Mouse (Mus musculus) stomach, embryonic 16.5 days (tissue): ENCODE measurements around the gene St5. TPM values are rescaled to one million over a fixed set of nuclear protein-coding genes. Genes with fewer than 3 reads are reported as not detected.

ENCODE experiments used
- ATAC-seq: fragments of 200-750 bp; cut with Nextera tagmentation; 2 replicates; pipeline ENCODE4 v1.8.0; 2017; ENCODE audit warnings: moderate number of reproducible peaks, moderate TSS enrichment; ENCODE audit not compliant: insufficient read depth, low FRiP score
- H3K27ac ChIP-seq: fragments of 300-500 bp; sonication (generic); 2 replicates; pipeline ENCODE4 v1.5.1; 2014; ENCODE audit warnings: low read length
- H3K27me3 ChIP-seq: fragments of 300-500 bp; sonication (generic); 2 replicates; pipeline ENCODE4 v1.6.1; 2014; ENCODE audit warnings: low read length, control low read depth, mixed read lengths; ENCODE audit not compliant: control insufficient read depth, insufficient read depth
- H3K36me3 ChIP-seq: fragments of 300-500 bp; sonication (generic); 2 replicates; pipeline ENCODE4 v1.6.1; 2014; ENCODE audit warnings: low read length; ENCODE audit not compliant: control insufficient read depth, insufficient read depth
- H3K4me1 ChIP-seq: fragments of 300-500 bp; sonication (generic); 2 replicates; pipeline ENCODE4 v1.6.1; 2014; ENCODE audit warnings: low read length, control low read depth, mixed read lengths; ENCODE audit not compliant: control insufficient read depth, insufficient read depth
- H3K4me2 ChIP-seq: fragments of 300-500 bp; sonication (generic); 2 replicates; pipeline ENCODE4 v1.6.1; 2014; ENCODE audit warnings: low read depth, low read length, mixed read lengths
- H3K4me3 ChIP-seq: fragments of 300-500 bp; sonication (generic); replicated peaks from 2 replicates; pipeline ENCODE4 v1.5.1; 2014; ENCODE audit warnings: mild to moderate bottlenecking, low read length
- H3K9ac ChIP-seq: fragments of 300-500 bp; sonication (generic); 2 replicates; pipeline ENCODE4 v1.6.1; 2014; ENCODE audit warnings: low read length
- H3K9me3 ChIP-seq: fragments of 300-500 bp; sonication (generic); replicated peaks from 2 replicates; pipeline ENCODE4 v1.6.1; 2016; ENCODE audit warnings: low read length, control low read depth; ENCODE audit not compliant: control insufficient read depth
- WGBS: fragments of 180-500 bp; shearing (Covaris S2); extraction: QIAGEN DNeasy Blood & Tissue Kit; methylation state at CpG from one replicate; pipeline ENCODE4 v1.1.7; 2014; 5-methylcytosine and 5-hydroxymethylcytosine counted together
- polyA plus RNA-seq: library from polyadenylated mRNA; unstranded; fragments of >200 nt; fragmentation: Nextera tagmentation; extraction: Ambion mirVana; gene quantifications from 2 replicates; pipeline ENCODE4 v1.2.1, GENCODE M21; 2015

The St5 gene
- polyA plus RNA-seq, 1 experiment from 2014 or later, result 64.0 TPM

- no peak for ATAC-seq
- Histone ChIP-seq H3K27ac (peak overlapping the region; percentile 26; the same call in 1 of the 2 replicates), H3K9ac (no peak overlapping the region), H3K4me2 (no peak overlapping the region), H3K4me1 (peaks cover 37% of the 10 kb centered on the region), H3K9me3 (no peaks in the 10 kb centered on the region), H3K27me3 (no peaks in the 10 kb centered on the region), H3K4me3 (no peak overlapping the region), H3K36me3 (no peaks in the 10 kb centered on the region)
- WGBS, result 71% methylated on average over 3 of the region's 3 CpGs
These were observed 83.1 kb downstream of the St5 start for GRCm38 (mm10) chr7:109620288-109620687.

- ATAC-seq, result no peak
- H3K4me2 ChIP-seq, result no peak overlapping the region
These were observed 84.7 kb downstream of the St5 start for GRCm38 (mm10) chr7:109618721-109619120.

GRCm38 (mm10) chr7:109617838-109618237 is 85.6 kb downstream of the St5 start:
- Histone ChIP-seq H3K4me1 (peaks cover 51% of the 10 kb centered on the region), H3K36me3 (no peaks in the 10 kb centered on the region), H3K27me3 (no peaks in the 10 kb centered on the region), H3K9ac (no peak overlapping the region), H3K4me3 (no peak overlapping the region), H3K9me3 (no peaks in the 10 kb centered on the region), H3K27ac (no peak overlapping the region), H3K4me2 (no peak overlapping the region)
- no peak for ATAC-seq
- WGBS, result 47% methylated on average over 3 of the region's 3 CpGs

More at GRCm38 (mm10) chr7:109618721-109619120, 84.7 kb downstream of the St5 start:
- H3K36me3 ChIP-seq, result no peaks in the 10 kb centered on the region
- no peak overlapping the region for H3K9ac ChIP-seq
- H3K4me1 ChIP-seq, result peaks cover 48% of the 10 kb centered on the region
- no peaks in the 10 kb centered on the region for H3K9me3 ChIP-seq
- WGBS, result 26% methylated on average over 6 of the region's 6 CpGs
- H3K27me3 ChIP-seq, result no peaks in the 10 kb centered on the region
- no peak overlapping the region for H3K27ac ChIP-seq
- no peak overlapping the region for H3K4me3 ChIP-seq

GRCm38 (mm10) chr7:109616034-109616979 is 87.1 kb downstream of the St5 start:
- peak; percentile 95 for ATAC-seq
- H3K4me3 ChIP-seq, result peak overlapping the region; percentile 50
- H3K36me3 ChIP-seq, result no peaks in the 10 kb centered on the region
- no peaks in the 10 kb centered on the region for H3K9me3 ChIP-seq
- peak overlapping the region; percentile 76 for H3K9ac ChIP-seq
- H3K27me3 ChIP-seq, result no peaks in the 10 kb centered on the region
- WGBS, result 4% methylated on average over 25 of the region's 25 CpGs
- peaks cover 60% of the 10 kb centered on the region for H3K4me1 ChIP-seq
- H3K4me2 ChIP-seq, result peak overlapping the region; percentile 67
- H3K27ac ChIP-seq, result peak overlapping the region; percentile 98

GRCm38 (mm10) chr7:109615601-109616000 is 87.8 kb downstream of the St5 start:
- H3K4me2 ChIP-seq, result peak overlapping the region; percentile 67
- peaks cover 61% of the 10 kb centered on the region for H3K4me1 ChIP-seq
- H3K27ac ChIP-seq, result peak overlapping the region; percentile 98
- H3K9me3 ChIP-seq, result no peaks in the 10 kb centered on the region
- no peaks in the 10 kb centered on the region for H3K27me3 ChIP-seq
- ATAC-seq, result no peak
- 34% methylated on average over 4 of the region's 4 CpGs for WGBS
- peak overlapping the region; percentile 76 for H3K9ac ChIP-seq
- H3K4me3 ChIP-seq, result peak overlapping the region; percentile 50
- no peaks in the 10 kb centered on the region for H3K36me3 ChIP-seq

GRCm38 (mm10) chr7:109614939-109615338 is 88.5 kb downstream of the St5 start:
- 34% methylated on average over 4 of the region's 4 CpGs for WGBS
- Histone ChIP-seq H3K9me3 (no peaks in the 10 kb centered on the region), H3K9ac (peak overlapping the region; percentile 76), H3K4me2 (peak overlapping the region; percentile 67), H3K27me3 (no peaks in the 10 kb centered on the region), H3K4me1 (peaks cover 64% of the 10 kb centered on the region), H3K36me3 (no peaks in the 10 kb centered on the region), H3K27ac (peak overlapping the region; percentile 98), H3K4me3 (peak overlapping the region; percentile 50)
- ATAC-seq, result no peak

GRCm38 (mm10) chr7:109613531-109614021 is 89.8 kb downstream of the St5 start:
- ATAC-seq, result no peak
- peak overlapping the region; percentile 77 for H3K27ac ChIP-seq
- no peaks in the 10 kb centered on the region for H3K27me3 ChIP-seq
- peaks cover 66% of the 10 kb centered on the region for H3K4me1 ChIP-seq
- no peaks in the 10 kb centered on the region for H3K9me3 ChIP-seq
- no peaks in the 10 kb centered on the region for H3K36me3 ChIP-seq
- 36% methylated on average over 5 of the region's 5 CpGs for WGBS
- H3K4me2 ChIP-seq, result peak overlapping the region; percentile 67
- 0 out of 2 replicates have a peak overlapping the region, but pooled peaks have one; percentile 2 for H3K4me3 ChIP-seq
- H3K9ac ChIP-seq, result peak overlapping the region; percentile 4; the same call in 1 of the 2 replicates

- Histone ChIP-seq H3K27ac (peak overlapping the region; percentile 5; the same call in 1 of the 2 replicates), H3K27me3 (no peaks in the 10 kb centered on the region), H3K4me2 (no peak overlapping the region), H3K4me3 (no peak overlapping the region), H3K4me1 (peaks cover 69% of the 10 kb centered on the region), H3K9ac (peak overlapping the region; percentile 2; the same call in 1 of the 2 replicates), H3K36me3 (no peaks in the 10 kb centered on the region), H3K9me3 (no peaks in the 10 kb centered on the region)
- ATAC-seq, result no peak
- WGBS, result 65% methylated on average over 2 of the region's 3 CpGs
These were observed 90.4 kb downstream of the St5 start for GRCm38 (mm10) chr7:109613051-109613450.

- Histone ChIP-seq H3K4me3 (no peak overlapping the region), H3K27me3 (no peaks in the 10 kb centered on the region), H3K36me3 (no peaks in the 10 kb centered on the region), H3K9ac (peak overlapping the region; percentile 2; the same call in 1 of the 2 replicates), H3K4me2 (no peak overlapping the region), H3K9me3 (no peaks in the 10 kb centered on the region), H3K4me1 (peaks cover 69% of the 10 kb centered on the region), H3K27ac (peak overlapping the region; percentile 5; the same call in 1 of the 2 replicates)
- WGBS, result 69% methylated on average over 2 of the region's 2 CpGs
- ATAC-seq, result no peak
These were observed 90.9 kb downstream of the St5 start for GRCm38 (mm10) chr7:109612531-109612930.
